ENCODE assay signal across 20 mouse cellular contexts in the genomic region with DNA sequence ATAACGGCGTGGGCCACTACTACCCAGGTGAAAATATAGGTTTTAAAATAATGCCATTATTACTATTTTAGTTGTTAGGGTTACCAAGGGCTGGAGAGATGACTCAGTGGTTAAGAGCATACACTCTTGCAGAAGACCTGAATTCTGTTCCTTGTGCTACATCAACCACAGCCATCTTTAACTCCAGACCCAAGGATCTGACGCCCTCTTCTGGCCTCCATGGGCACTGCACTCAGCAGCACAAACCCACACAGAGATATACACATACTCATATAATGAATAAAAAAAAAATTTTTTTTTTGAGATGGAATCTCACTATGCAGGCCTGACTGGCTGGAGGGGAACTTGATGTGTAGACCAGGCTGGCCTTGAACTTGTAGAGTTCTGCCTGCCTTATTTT. TPM values are rescaled to one million over a fixed set of nuclear protein-coding genes. Genes with fewer than 3 reads are reported as not detected.
DNase-seq lines count a peak whose midpoint lies in the region; ATAC-seq and TF ChIP-seq lines count a peak whose summit lies in the region.
"Had no signal": no experiment of that assay in that cellular context is flagged by ENCODE, and none has a peak within 500 bp of the region (broad histone marks: within the 10 kb centered on the region; RNA-seq: fewer than 3 reads in every experiment).

No protein-coding gene starts in this region.

- DNase-seq in ES-E14 (ENCODE audit: low read depth, low spot score): no peak
- DNase-seq in brain, embryonic 14.5 days (ENCODE audit: low read depth): no peak
- DNase-seq in stomach, postnatal 0 days (ENCODE audit: low spot score): no peak
- DNase-seq in spleen, postnatal 14 days (ENCODE audit: low spot score in 2 of 2): no peak
- DNase-seq: cerebellum, adult 11-12 months; gastrocnemius, postnatal 36 days; kidney, postnatal 10 days; lung, adult 2 months; right cerebral cortex, postnatal 4 days had no signal

- peak overlapping the region; percentile 69 for H3K4me3 ChIP-seq in megakaryocyte, embryonic 14.5 days (replicated peaks)
- H3K4me3 ChIP-seq in ES-E14 (ENCODE audit: insufficient read depth in 1 of 2, low read depth in 1 of 2, low read length in 2 of 2, poor library complexity in 1 of 2, severe bottlenecking in 1 of 2): no peak overlapping the region
- no peak overlapping the region for H3K4me3 ChIP-seq in stomach, postnatal 0 days (ENCODE audit: low read depth, low read length)
- no peak overlapping the region for H3K4me3 ChIP-seq in heart, embryonic 11.5 days (ENCODE audit: low read depth, low read length)
- H3K4me3 ChIP-seq: embryonic facial prominence, embryonic 12.5 days; heart, embryonic 15.5 days; hindbrain, embryonic 10.5 days; neural tube, embryonic 13.5 days had no signal

- no peak overlapping the region for H3K27ac ChIP-seq in ES-E14 (ENCODE audit: insufficient read depth, low read depth, low read length, poor library complexity, severe bottlenecking)
- H3K27ac ChIP-seq in stomach, postnatal 0 days (replicated peaks): no peak overlapping the region
- no peak overlapping the region for H3K27ac ChIP-seq in heart, embryonic 11.5 days (ENCODE audit: low read depth, low read length)
- H3K27ac ChIP-seq: embryonic facial prominence, embryonic 12.5 days; heart, embryonic 15.5 days; hindbrain, embryonic 10.5 days; neural tube, embryonic 13.5 days had no signal

- no peak for TF ChIP-seq POLR2A in brain, embryonic 14.5 days (IDR thresholded peaks at IDR 0.05; ENCODE audit: borderline replicate concordance, extremely low read depth, insufficient read depth, insufficient read length, poor library complexity, severe bottlenecking)

- no peaks in the 10 kb centered on the region for H3K27me3 ChIP-seq in megakaryocyte, embryonic 14.5 days (replicated peaks)
- no peaks in the 10 kb centered on the region for H3K27me3 ChIP-seq in stomach, postnatal 0 days (ENCODE audit: control insufficient read depth, insufficient read depth, low read length)
- H3K27me3 ChIP-seq in heart, embryonic 11.5 days (ENCODE audit: control insufficient read depth, insufficient read depth, low read length): peaks cover 19% of the 10 kb centered on the region

- H3K4me2 ChIP-seq in stomach, postnatal 0 days (replicated peaks; ENCODE audit: low read depth): no peak overlapping the region
- no peak overlapping the region for H3K4me2 ChIP-seq in heart, embryonic 11.5 days
- H3K4me2 ChIP-seq: embryonic facial prominence, embryonic 12.5 days; heart, embryonic 15.5 days; neural tube, embryonic 13.5 days had no signal

- no peaks in the 10 kb centered on the region for H3K9me3 ChIP-seq in megakaryocyte, embryonic 14.5 days
- H3K9me3 ChIP-seq in ES-E14 (ENCODE audit: control insufficient read depth, insufficient read depth, low read depth, low read length): no peaks in the 10 kb centered on the region
- no peaks in the 10 kb centered on the region for H3K9me3 ChIP-seq in stomach, postnatal 0 days (ENCODE audit: control insufficient read depth, low read length)
- no peaks in the 10 kb centered on the region for H3K9me3 ChIP-seq in heart, embryonic 11.5 days (replicated peaks; ENCODE audit: control insufficient read depth, low read length)
- H3K9me3 ChIP-seq: embryonic facial prominence, embryonic 12.5 days; heart, embryonic 15.5 days; hindbrain, embryonic 10.5 days; neural tube, embryonic 13.5 days had no signal

- ATAC-seq in megakaryocyte, adult 5-6 weeks (ENCODE audit: poor library complexity, severe bottlenecking): no peak
- ATAC-seq in stomach, postnatal 0 days (ENCODE audit: low FRiP score, low TSS enrichment): no peak
- ATAC-seq in heart, embryonic 11.5 days (replicated peaks; ENCODE audit: insufficient number of reproducible peaks, low FRiP score, low TSS enrichment): no peak
- ATAC-seq: intestine, embryonic 16.5 days had no signal

- peaks cover 59% of the 10 kb centered on the region for H3K4me1 ChIP-seq in megakaryocyte, embryonic 14.5 days
- H3K4me1 ChIP-seq in ES-E14 (ENCODE audit: control insufficient read depth in 2 of 2, insufficient read depth in 2 of 2, low read length in 2 of 2, poor library complexity in 1 of 2): no peaks in the 10 kb centered on the region; a peak in 1 of 4 replicates
- no peaks in the 10 kb centered on the region for H3K4me1 ChIP-seq in stomach, postnatal 0 days (replicated peaks; ENCODE audit: control insufficient read depth, insufficient read depth)
- peaks cover 10% of the 10 kb centered on the region for H3K4me1 ChIP-seq in heart, embryonic 11.5 days (ENCODE audit: control insufficient read depth, insufficient read depth, low read length)

- no peak for TF ChIP-seq EP300 in stomach, postnatal 0 days (optimal IDR thresholded peaks at IDR 0.05)

- in situ Hi-C loops in ES-E14 (cut with MboI; ENCODE audit: low sequenced_read_pairs in 2 of 2, unreplicated experiment in 2 of 2): loop anchor here in 1 of 2 experiments (10.0 kb wide), 1 partner anchor 169 kb away; a partner anchor contains a TSS

- 74% methylated on average over 3 of the region's 3 CpGs for WGBS in stomach, postnatal 0 days
- 71% methylated on average over 3 of the region's 3 CpGs for WGBS in heart, embryonic 11.5 days (ENCODE audit: insufficient replicate concordance)

- H3K36me3 ChIP-seq in megakaryocyte, embryonic 14.5 days (replicated peaks; ENCODE audit: low read length): no peaks in the 10 kb centered on the region
- H3K36me3 ChIP-seq in ES-E14 (ENCODE audit: control insufficient read depth, insufficient read depth, low read length, poor library complexity, severe bottlenecking): no peaks in the 10 kb centered on the region
- H3K36me3 ChIP-seq in stomach, postnatal 0 days (ENCODE audit: control insufficient read depth, insufficient read depth, low read length): no peaks in the 10 kb centered on the region
- no peaks in the 10 kb centered on the region for H3K36me3 ChIP-seq in heart, embryonic 11.5 days (ENCODE audit: control insufficient read depth, insufficient read depth, low read length)
- H3K36me3 ChIP-seq: embryonic facial prominence, embryonic 12.5 days; heart, embryonic 15.5 days; hindbrain, embryonic 10.5 days; neural tube, embryonic 13.5 days had no signal

- H3K9ac ChIP-seq in ES-E14 (ENCODE audit: insufficient read depth, low read depth, low read length, poor library complexity, severe bottlenecking): no peak overlapping the region
- H3K9ac ChIP-seq in stomach, postnatal 0 days (ENCODE audit: low read length): no peak overlapping the region
- no peak overlapping the region for H3K9ac ChIP-seq in heart, embryonic 11.5 days (ENCODE audit: low read depth, low read length)
- H3K9ac ChIP-seq: embryonic facial prominence, embryonic 12.5 days; heart, embryonic 15.5 days; neural tube, embryonic 13.5 days had no signal

- TF ChIP-seq CTCF in brain, embryonic 14.5 days (IDR thresholded peaks at IDR 0.05; ENCODE audit: borderline replicate concordance, extremely low read depth, insufficient read depth, insufficient read length): peak; percentile 16; the same call in 1 of the 2 replicates
- peak; percentile 53 for TF ChIP-seq CTCF in stomach, postnatal 0 days (IDR thresholded peaks at IDR 0.05; ENCODE audit: low read depth)

TF ChIP-seq in ES-E14, 5 proteins besides CTCF, POLR2A, EP300 and RAD21:
- TF ChIP-seq HCFC1 (IDR thresholded peaks at IDR 0.05; ENCODE audit: borderline replicate concordance, insufficient read depth, low read length) (no peak), ZC3H11A (IDR thresholded peaks at IDR 0.05; ENCODE audit: borderline replicate concordance, low read depth, low read length) (peak; percentile 51; the same call in 1 of the 2 replicates), ZNF384 (IDR thresholded peaks at IDR 0.05; ENCODE audit: low read depth, low read length) (0 out of 2 replicates have a peak, but pooled peaks have one; percentile 8)

RNA-seq across cellular contexts. Expression of a gene that starts 9.5 kb away (rescaled TPM):
- 0.67 TPM in 1 of 2 replicates, not detected in the other for polyA plus RNA-seq in megakaryocyte, embryonic 14.5 days (2012; ENCODE audit: insufficient read depth, low replicate concordance)
- not detected in 2 replicates for total RNA-seq in megakaryocyte, adult 5-6 weeks (2015)
- not detected in 2 replicates for total RNA-seq in megakaryocyte, adult 5-6 weeks (2017)
- 0.98 and 1.1 TPM in 2 replicates for total RNA-seq in ES-E14 (2012; rRNA removed)
- 0.53 and 0.62 TPM in 2 replicates for polyA plus RNA-seq in brain, embryonic 14.5 days (2012; rRNA removed)
- 42.6 and 50.2 TPM in 2 replicates for polyA plus RNA-seq in stomach, postnatal 0 days (2015; fragmentation: Nextera tagmentation; extraction: Ambion mirVana)
- polyA plus RNA-seq in heart, embryonic 11.5 days (2014; fragmentation: Nextera tagmentation; extraction: Ambion mirVana): 10.6 and 13.1 TPM in 2 replicates
- total RNA-seq: common myeloid progenitor, adult 5-6 weeks; megakaryocyte progenitor cell, adult 5-6 weeks; monocyte, adult 5-6 weeks had no signal

RNA-seq across cellular contexts. Expression of a gene that starts 54.7 kb away (rescaled TPM):
- 0.48 and 13.8 TPM in 2 replicates for polyA plus RNA-seq in megakaryocyte, embryonic 14.5 days (2012; ENCODE audit: insufficient read depth, low replicate concordance)
- total RNA-seq in megakaryocyte, adult 5-6 weeks (2015): 63.9 and 90.0 TPM in 2 replicates
- 49.9 and 52.5 TPM in 2 replicates for total RNA-seq in megakaryocyte, adult 5-6 weeks (2017)
- total RNA-seq in ES-E14 (2012; rRNA removed): 113 and 184 TPM in 2 replicates
- 48.4 and 50.7 TPM in 2 replicates for polyA plus RNA-seq in brain, embryonic 14.5 days (2012; rRNA removed)
- 132 and 145 TPM in 2 replicates for polyA plus RNA-seq in stomach, postnatal 0 days (2015; fragmentation: Nextera tagmentation; extraction: Ambion mirVana)
- 185 and 205 TPM in 2 replicates for polyA plus RNA-seq in heart, embryonic 11.5 days (2014; fragmentation: Nextera tagmentation; extraction: Ambion mirVana)

RNA-seq across cellular contexts. Expression of a gene that starts 54.8 kb away (rescaled TPM):
- polyA plus RNA-seq in megakaryocyte, embryonic 14.5 days (2012; ENCODE audit: insufficient read depth, low replicate concordance): 0.60 and 8.3 TPM in 2 replicates
- total RNA-seq in megakaryocyte, adult 5-6 weeks (2015): 114 and 122 TPM in 2 replicates
- total RNA-seq in megakaryocyte, adult 5-6 weeks (2017): 50.5 and 55.4 TPM in 2 replicates
- total RNA-seq in ES-E14 (2012; rRNA removed): 34.8 and 44.6 TPM in 2 replicates
- 75.5 and 78.7 TPM in 2 replicates for polyA plus RNA-seq in brain, embryonic 14.5 days (2012; rRNA removed)
- polyA plus RNA-seq in stomach, postnatal 0 days (2015; fragmentation: Nextera tagmentation; extraction: Ambion mirVana): 72.1 and 76.5 TPM in 2 replicates
- polyA plus RNA-seq in heart, embryonic 11.5 days (2014; fragmentation: Nextera tagmentation; extraction: Ambion mirVana): 94.7 and 108 TPM in 2 replicates
